Mouse (Mus musculus) limb, embryonic 14.5 days (tissue): ENCODE results near the gene Gm20792. TPM values are rescaled to one million over a fixed set of nuclear protein-coding genes. Genes with fewer than 3 reads are reported as not detected.
"Not testable (repeated sequence)": the region's sequence is repeated elsewhere in the genome, so short reads cannot be mapped to it uniquely, and the experiment has no call there.

Source experiments
- ATAC-seq: fragments of 200-750 bp; cut with Nextera tagmentation; 2 replicates; pipeline ENCODE4 v1.8.0; 2017; ENCODE audit warnings: low read depth, moderate number of reproducible peaks, moderate TSS enrichment; ENCODE audit not compliant: low FRiP score
- DNase-seq: peaks from one replicate; pipeline ENCODE4 v3.0.0-alpha.2; 2015; ENCODE audit warnings: low spot score
- H3K27ac ChIP-seq: fragments of 300-500 bp; sonication (generic); replicated peaks from 2 replicates; pipeline ENCODE4 v1.5.1; 2014; ENCODE audit warnings: low read depth, mild to moderate bottlenecking, low read length, moderate library complexity, mixed read lengths
- H3K27me3 ChIP-seq: fragments of 300-500 bp; sonication (generic); 2 replicates; pipeline ENCODE4 v1.6.1; 2014; ENCODE audit warnings: low read length, mixed read lengths; ENCODE audit not compliant: control insufficient read depth, insufficient read depth
- H3K36me3 ChIP-seq: fragments of 300-500 bp; sonication (generic); 2 replicates; pipeline ENCODE4 v1.6.1; 2014; ENCODE audit warnings: mild to moderate bottlenecking, low read length, moderate library complexity, mixed read lengths; ENCODE audit not compliant: control insufficient read depth, insufficient read depth
- H3K4me1 ChIP-seq: fragments of 300-500 bp; sonication (generic); 2 replicates; pipeline ENCODE4 v1.6.1; 2014; ENCODE audit warnings: antibody characterized with exemption, low read length, mixed read lengths; ENCODE audit not compliant: control insufficient read depth, insufficient read depth
- H3K4me2 ChIP-seq: fragments of 300-500 bp; sonication (generic); replicated peaks from 2 replicates; pipeline ENCODE4 v1.6.1; 2014; ENCODE audit warnings: low read depth, mild to moderate bottlenecking, low read length, moderate library complexity; ENCODE audit not compliant: severe bottlenecking
- H3K4me3 ChIP-seq: fragments of 300-500 bp; sonication (generic); replicated peaks from 2 replicates; pipeline ENCODE4 v1.5.1; 2014; ENCODE audit warnings: low read length
- H3K9ac ChIP-seq: fragments of 300-500 bp; sonication (generic); 2 replicates; pipeline ENCODE4 v1.6.1; 2014; ENCODE audit warnings: mild to moderate bottlenecking, low read depth, low read length, moderate library complexity; ENCODE audit not compliant: severe bottlenecking
- H3K9me3 ChIP-seq: fragments of 300-500 bp; sonication (generic); 2 replicates; pipeline ENCODE4 v1.6.1; 2016; ENCODE audit warnings: low read length; ENCODE audit not compliant: control insufficient read depth
- WGBS: fragments of 180-500 bp; shearing (Covaris S2); extraction: QIAGEN DNeasy Blood & Tissue Kit; methylation state at CpG from one replicate; pipeline ENCODE4 v1.1.7; 2014; 5-methylcytosine and 5-hydroxymethylcytosine counted together
- polyA plus RNA-seq, 2 experiments: library from polyadenylated mRNA; depleted of rRNA in 1 of 2; stranded (reverse) in 1 of 2; unstranded in 1 of 2; fragments of >200 nt; fragmentation: Nextera tagmentation in 1 of 2; extraction: Ambion mirVana in 1 of 2; gene quantifications; 2 replicates each; pipeline versions ENCODE4 v1.2.1 to v1.2.3; 2012 to 2014

Gm20792 gene
- polyA plus RNA-seq (2012; rRNA removed) = not detected in 2 replicates
- not detected in 2 replicates for polyA plus RNA-seq (2014; fragmentation: Nextera tagmentation; extraction: Ambion mirVana)

- not testable (repeated sequence) for ATAC-seq, DNase-seq, H3K9ac ChIP-seq, H3K4me1 ChIP-seq, H3K4me3 ChIP-seq, H3K9me3 ChIP-seq, H3K27ac ChIP-seq, H3K27me3 ChIP-seq, H3K36me3 ChIP-seq, H3K4me2 ChIP-seq
- WGBS = no CpG with 5 or more reads among the region's 8 CpGs
These were observed at the start of gene Gm20792 for GRCm38 (mm10) chrY:48311555-48311954. Gene Gm20792, plus strand, starts transcription at chrY:48311855.
